Mouse (Mus musculus) left cerebral cortex, adult 18-20 months (tissue): ENCODE measurements around the gene Slfn14. TPM values are rescaled to one million over a fixed set of nuclear protein-coding genes. Genes with fewer than 3 reads are reported as not detected.
"Not testable (repeated sequence)": the region's sequence is repeated elsewhere in the genome, so short reads cannot be mapped to it uniquely, and the experiment has no call there.

Experiments used
- DNase-seq, 2 experiments: peaks; one replicate each; pipeline ENCODE4 v3.0.0; 2021 to 2022; ENCODE audit warnings: low spot score in 2 of 2, mixed read lengths in 1 of 2
- total RNA-seq, 2 experiments: library from RNA; stranded (reverse); gene quantifications; 2 replicates each; pipeline ENCODE4 v1.2.3; 2021

Slfn14 gene
- total RNA-seq, 2 experiments from 2014 or later, result 0.09 TPM; not detected in 1

- DNase-seq, result no peak
Observed at GRCm38 (mm10) chr11:83285627-83286026, 899 bp downstream of the Slfn14 start.

DNA sequence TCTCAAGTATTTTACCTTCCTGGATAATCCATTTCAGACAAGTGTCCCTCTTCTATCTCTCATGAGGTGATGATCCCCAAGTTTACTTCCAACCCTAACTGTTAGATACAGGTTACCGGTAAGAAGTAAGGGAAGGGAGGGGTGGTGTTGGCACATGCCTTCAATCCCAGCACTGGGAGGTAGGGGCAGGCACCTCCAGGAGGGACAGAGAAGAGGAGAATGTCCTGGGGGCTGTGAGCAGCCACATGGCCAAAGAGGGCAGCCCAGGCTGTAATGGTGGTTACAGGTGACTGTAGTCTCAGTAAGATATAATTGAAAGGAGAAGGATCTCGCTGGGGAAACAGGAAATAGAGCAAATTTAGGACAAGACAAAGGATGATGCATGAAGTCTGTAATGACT, 4.4 kb downstream of the Slfn14 start:
- DNase-seq, result no peak

GRCm38 (mm10) chr11:83279691-83280090, 6.8 kb downstream of the Slfn14 start:
- DNase-seq, result no peak

DNA sequence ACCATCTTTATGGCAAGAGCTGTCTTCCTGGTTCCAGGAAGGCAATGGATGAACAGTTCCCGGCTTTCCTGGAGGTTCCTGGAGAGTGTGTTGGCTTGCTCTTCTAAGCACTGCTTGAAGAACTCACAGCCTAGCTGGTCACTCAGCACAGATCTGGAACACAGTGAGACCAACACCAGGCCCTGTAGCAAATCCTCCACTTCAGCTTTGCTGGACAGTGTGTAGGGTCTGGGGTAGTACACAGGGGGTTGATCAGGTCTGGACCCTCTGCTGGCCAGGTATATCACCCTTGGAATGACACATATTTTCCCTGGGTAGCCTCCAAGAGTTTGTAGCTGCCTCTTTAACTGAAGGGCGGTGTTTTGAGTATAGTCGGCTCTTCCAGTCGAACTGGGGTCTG, 7.5 kb downstream of the Slfn14 start:
- no peak for DNase-seq

DNA sequence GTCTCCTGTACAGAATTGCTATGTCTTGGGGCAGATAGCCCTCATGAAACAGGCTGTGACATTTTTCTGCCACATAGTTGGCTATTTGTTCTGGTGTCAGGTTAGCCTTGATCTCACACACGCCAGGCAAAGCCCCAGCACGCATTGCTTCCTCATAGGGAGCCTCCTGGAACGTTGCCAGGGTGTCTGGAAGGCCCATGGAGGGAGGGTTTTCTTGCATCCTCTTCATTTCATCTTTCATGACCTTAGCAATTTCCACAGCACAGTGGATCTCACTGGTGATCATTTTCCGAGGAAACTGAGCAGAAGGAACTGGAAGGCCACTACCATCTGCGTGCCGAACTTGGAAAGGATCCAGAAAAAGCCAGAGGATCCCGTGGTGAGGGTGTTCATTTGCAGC, 10.3 kb downstream of the Slfn14 start:
- DNase-seq, result no peak

DNA sequence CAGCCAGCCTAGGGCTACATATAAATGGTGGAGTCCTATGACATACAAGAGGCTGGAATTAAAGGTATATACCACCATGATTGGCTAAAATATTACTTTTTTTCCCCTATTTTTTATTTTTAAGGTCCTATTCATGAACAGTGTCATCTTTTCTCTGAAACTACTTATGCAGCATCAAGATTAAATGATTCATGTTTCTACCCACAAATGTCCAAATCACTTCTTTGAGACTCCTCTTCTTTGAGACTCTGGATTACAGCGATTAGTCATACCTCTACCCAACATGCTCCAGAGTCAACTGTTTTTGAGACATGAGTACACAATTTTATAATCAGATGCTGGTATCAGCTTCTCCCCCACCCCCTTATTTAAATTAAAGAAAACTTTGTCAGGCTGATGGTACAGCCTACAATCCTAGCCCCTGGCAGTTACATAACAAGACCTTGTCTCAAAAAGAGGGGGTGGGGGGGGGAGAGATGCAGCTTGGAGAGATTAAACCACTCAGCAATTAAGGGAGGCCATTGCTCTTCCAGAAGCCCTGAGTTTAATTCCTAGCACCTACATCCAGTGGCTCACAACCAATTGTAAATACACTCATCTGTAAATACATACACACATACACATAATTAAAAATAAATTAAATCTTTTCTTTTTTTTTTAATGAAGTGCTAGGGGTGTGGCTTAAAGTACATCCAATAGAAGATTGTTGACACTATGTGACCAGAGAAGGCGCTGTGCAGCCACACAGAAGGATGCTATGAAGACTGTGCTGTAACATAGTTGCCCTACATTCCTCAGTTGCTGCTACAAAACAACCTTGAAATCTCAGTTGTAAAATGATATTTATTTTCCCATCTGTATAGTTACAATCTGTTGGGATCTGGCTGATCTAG, 14.3 kb downstream of the Slfn14 start:
- DNase-seq, result no peak

DNA sequence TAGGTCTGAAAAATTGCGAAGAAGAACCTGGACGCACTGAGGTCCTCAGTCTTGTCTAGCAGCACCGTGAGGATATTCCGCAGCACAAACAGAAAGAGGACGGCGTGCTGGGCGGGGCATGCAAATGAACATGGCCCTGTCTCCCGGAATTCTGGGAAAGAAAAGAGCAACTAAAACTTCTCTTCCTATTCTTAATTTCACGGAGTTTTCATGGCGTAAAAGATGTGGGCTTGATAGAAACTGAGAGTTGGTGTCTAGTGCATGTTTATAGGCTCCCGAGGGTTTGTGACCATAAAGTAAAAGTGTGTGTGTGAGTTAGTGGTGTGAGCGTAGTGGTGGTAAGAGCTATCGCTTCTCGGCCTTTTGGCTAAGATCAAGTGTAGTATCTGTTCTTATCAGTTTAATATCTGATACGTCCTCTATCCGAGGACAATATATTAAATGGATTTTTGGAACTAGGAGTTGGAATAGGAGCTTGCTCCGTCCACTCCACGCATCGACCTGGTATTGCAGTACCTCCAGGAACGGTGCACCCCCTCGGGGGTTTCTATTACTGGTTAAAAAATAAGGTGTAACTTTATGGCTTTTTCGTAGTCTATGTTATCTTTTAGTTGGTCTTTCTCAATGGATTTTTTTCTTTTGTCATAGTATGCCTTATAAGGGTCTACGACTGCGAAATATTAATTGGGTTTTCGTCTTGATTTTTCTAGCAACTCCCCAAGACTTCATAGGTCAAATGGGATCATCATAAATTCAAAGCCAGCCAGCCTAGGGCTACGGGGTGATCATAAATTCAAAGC, 15.2 kb downstream of the Slfn14 start:
- DNase-seq, result peak; percentile 70 to 73

DNA sequence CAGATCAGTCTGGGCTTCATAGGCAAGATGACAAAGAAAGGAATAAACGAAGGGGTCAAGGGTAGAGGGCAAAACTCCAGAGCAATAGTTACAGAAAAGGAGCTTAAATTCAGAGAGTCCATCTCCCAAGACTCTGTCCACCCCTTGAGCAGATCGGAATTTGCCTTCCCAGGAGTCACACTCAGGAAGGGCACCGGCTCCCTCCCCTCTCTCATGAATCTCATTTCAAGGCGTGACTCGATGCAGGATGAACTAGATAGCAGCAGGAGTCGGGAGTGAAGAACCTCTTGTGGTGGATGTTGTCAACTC, 15.7 kb downstream of the Slfn14 start:
- DNase-seq, result no peak

GRCm38 (mm10) chr11:83263146-83263545, 23.4 kb downstream of the Slfn14 start:
- DNase-seq, result no peak

- DNase-seq, result no peak
Observed at GRCm38 (mm10) chr11:83262673-83263072, 23.9 kb downstream of the Slfn14 start.

GRCm38 (mm10) chr11:83257211-83257610, 29.3 kb downstream of the Slfn14 start:
- not testable (repeated sequence) for DNase-seq

- DNase-seq, result no peak
Observed at GRCm38 (mm10) chr11:83239811-83240210, 46.7 kb downstream of the Slfn14 start.

DNA sequence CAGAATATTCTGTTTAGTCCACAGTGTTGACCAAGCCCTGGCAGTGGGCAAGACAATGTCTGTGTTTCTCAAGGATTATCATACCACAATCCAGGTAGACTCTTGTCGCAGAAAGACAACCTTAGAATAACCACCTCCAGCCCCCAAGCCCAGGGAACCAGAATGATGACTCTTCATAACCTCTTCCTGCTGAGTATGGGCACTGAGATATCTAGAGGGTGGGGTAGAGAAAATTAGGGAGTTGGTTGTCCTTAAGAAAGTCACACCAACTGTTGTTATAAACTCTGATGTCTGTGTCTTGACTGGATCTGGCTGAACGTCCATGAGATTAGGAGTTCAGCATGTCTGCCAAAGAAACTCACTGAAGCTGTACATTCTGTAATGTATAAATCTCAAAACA, 48.1 kb downstream of the Slfn14 start:
- DNase-seq, result no peak

DNA sequence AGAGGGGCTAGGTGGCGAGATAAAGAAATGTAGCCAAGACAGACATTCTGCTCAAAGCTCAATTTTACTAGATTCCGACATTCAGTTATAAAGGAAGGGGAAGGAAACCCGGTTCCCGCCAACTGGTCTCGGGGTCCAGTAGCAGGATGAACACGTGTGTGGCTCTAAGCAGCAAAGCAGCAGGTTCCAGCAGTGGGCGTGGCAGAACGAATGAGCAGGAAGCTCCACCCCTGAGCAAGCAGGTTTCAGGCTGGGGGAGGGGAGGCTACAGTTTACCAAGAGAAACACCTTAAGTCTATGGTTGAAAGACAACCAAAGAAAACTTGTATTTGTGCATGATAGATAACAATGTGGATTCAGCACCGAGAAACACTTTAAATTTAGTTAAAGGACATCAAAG, 49.1 kb downstream of the Slfn14 start:
- DNase-seq, result not testable (repeated sequence)

- not testable (repeated sequence) for DNase-seq
Observed at GRCm38 (mm10) chr11:83233621-83234020, 52.9 kb downstream of the Slfn14 start.

DNA sequence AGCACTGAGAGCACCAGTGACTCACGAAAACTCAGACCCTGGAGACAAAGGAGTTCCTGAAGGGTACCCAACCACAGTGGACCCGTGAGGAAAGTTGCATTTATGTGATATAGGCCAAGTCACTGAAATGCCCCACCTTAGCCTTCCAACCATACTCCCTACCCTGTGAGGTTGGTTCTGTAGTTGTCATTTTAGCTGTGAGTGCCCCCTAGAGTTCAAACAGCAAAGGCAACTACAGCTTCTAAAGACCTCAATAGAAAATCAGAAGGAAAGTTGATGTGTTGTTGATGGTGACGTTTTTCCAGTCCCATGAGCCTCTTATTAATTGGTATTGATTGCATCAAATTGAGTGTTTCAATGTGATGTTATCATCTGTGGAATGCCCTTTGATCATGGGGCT, 55.6 kb downstream of the Slfn14 start:
- DNase-seq, result no peak

- DNase-seq, result no peak
Observed at GRCm38 (mm10) chr11:83227926-83228723, 58.4 kb downstream of the Slfn14 start.

- DNase-seq, result no peak
Observed at GRCm38 (mm10) chr11:83225371-83225960, 61.1 kb downstream of the Slfn14 start.
